Mouse (Mus musculus) liver, adult 2 months (tissue): ENCODE results near the gene Icmt. TPM values are rescaled to one million over a fixed set of nuclear protein-coding genes. Genes with fewer than 3 reads are reported as not detected.

Source experiments
- DNase-seq: peaks from one replicate; pipeline ENCODE4 v3.0.0-alpha.2; 2011; ENCODE audit warnings: low read depth, low spot score; ENCODE audit errors: extremely low read depth
- H3K27ac ChIP-seq: fragments of 200-500 bp; replicated peaks from 2 replicates; pipeline ENCODE4 v1.5.1; 2012; ENCODE audit warnings: low read depth, mild to moderate bottlenecking, control low read depth, inconsistent platforms, low read length; ENCODE audit not compliant: insufficient read depth
- H3K27me3 ChIP-seq: fragments of 200-500 bp; 2 replicates; pipeline ENCODE4 v1.6.1; 2012; ENCODE audit warnings: mild to moderate bottlenecking, moderate library complexity, low read length, inconsistent platforms; ENCODE audit not compliant: control insufficient read depth, insufficient read depth
- H3K36me3 ChIP-seq: fragments of 200-500 bp; 2 replicates; pipeline ENCODE4 v1.6.1; 2012; ENCODE audit warnings: low read length, inconsistent platforms; ENCODE audit not compliant: control insufficient read depth, insufficient read depth
- H3K4me1 ChIP-seq: fragments of 200-500 bp; 2 replicates; pipeline ENCODE4 v1.6.1; 2011; ENCODE audit warnings: low read length; ENCODE audit not compliant: control insufficient read depth, insufficient read depth
- H3K4me3 ChIP-seq: fragments of 200-500 bp; 2 replicates; pipeline ENCODE4 v1.5.1; 2011; ENCODE audit warnings: low read depth, mild to moderate bottlenecking, control low read depth, low read length, moderate library complexity; ENCODE audit not compliant: insufficient read depth
- H3K79me2 ChIP-seq: fragments of 200-500 bp; 2 replicates; pipeline ENCODE4 v1.6.1; 2012; ENCODE audit warnings: inconsistent platforms, mild to moderate bottlenecking, low read length, moderate library complexity; ENCODE audit not compliant: control insufficient read depth, insufficient read depth
- H3K9ac ChIP-seq: fragments of 200-500 bp; 2 replicates; pipeline ENCODE4 v1.6.1; 2012; ENCODE audit warnings: low read depth, mild to moderate bottlenecking, control low read depth, inconsistent platforms, low read length
- CTCF ChIP-seq: fragments of 200-500 bp; IDR thresholded peaks from 2 replicates; pipeline ENCODE4 v1.5.1; 2011; ENCODE audit warnings: low read depth, low read length, control low read depth
- POLR2A ChIP-seq: fragments of 200-500 bp; IDR thresholded peaks from 2 replicates; pipeline ENCODE4 v1.6.1; 2011; ENCODE audit warnings: low read length, control low read depth; ENCODE audit not compliant: insufficient read depth; ENCODE audit errors: extremely low read depth
- WGBS: fragments of 180-500 bp; shearing (Covaris S2); methylation state at CpG from one replicate; pipeline ENCODE4 v1.1.7; 2018; 5-methylcytosine and 5-hydroxymethylcytosine counted together
- polyA plus RNA-seq: library from polyadenylated mRNA; depleted of rRNA; stranded (reverse); fragments of >200 nt; gene quantifications from 2 replicates; pipeline ENCODE4 v1.2.3, GENCODE M21; 2012
- total RNA-seq: library from RNA; depleted of rRNA; stranded (reverse); fragments of >200 nt; gene quantifications from 2 replicates; pipeline ENCODE4 v1.2.3, GENCODE M21; 2014

Gene Icmt
- total and polyA plus RNA-seq, 2 experiments = 13.2 to 16.5 TPM

DNA sequence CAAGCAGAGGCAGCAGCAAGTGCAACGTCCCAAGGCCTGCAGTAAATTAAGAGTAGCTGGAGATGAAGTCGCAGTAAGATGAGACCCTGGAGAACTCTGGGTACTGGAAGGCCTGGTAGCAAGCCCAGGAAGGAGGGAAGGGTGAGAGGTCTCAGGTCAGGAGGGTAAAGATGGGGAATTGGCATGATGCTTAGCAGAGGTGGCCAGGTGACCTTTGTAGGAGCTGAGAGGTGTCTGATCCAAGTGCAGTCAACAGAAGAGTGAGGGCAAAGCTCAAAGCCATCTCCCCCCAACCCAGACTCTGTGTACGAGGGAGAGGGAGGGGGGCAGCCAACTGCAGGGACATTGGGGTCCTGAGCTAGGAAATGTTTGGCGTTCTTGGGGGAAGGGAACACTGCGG, 24.4 kb downstream of the Icmt start:
- no peak overlapping the region for H3K27ac ChIP-seq
- peaks cover 7% of the 10 kb centered on the region; the same call in 1 of the 2 replicates for H3K79me2 ChIP-seq
- no peaks in the 10 kb centered on the region for H3K36me3 ChIP-seq
- DNase-seq = peak; percentile 53
- no peak for TF ChIP-seq CTCF
- TF ChIP-seq POLR2A = no peak
- H3K27me3 ChIP-seq = no peaks in the 10 kb centered on the region
- H3K9ac ChIP-seq = no peak overlapping the region
- peaks cover 8% of the 10 kb centered on the region for H3K4me1 ChIP-seq
- no peak overlapping the region for H3K4me3 ChIP-seq
- 48% methylated on average over 5 of the region's 5 CpGs for WGBS

GRCm38 (mm10) chr4:152324641-152325562, 27.9 kb downstream of the Icmt start:
- Histone ChIP-seq H3K27me3 (no peaks in the 10 kb centered on the region), H3K4me3 (peak overlapping the region; percentile 41), H3K4me1 (peaks cover 10% of the 10 kb centered on the region), H3K27ac (peak overlapping the region; percentile 30), H3K9ac (peak overlapping the region; percentile 35), H3K36me3 (peaks cover 7% of the 10 kb centered on the region; the same call in 1 of the 2 replicates), H3K79me2 (peaks cover 13% of the 10 kb centered on the region; the same call in 1 of the 2 replicates)
- TF ChIP-seq CTCF (no peak), POLR2A (no peak)
- 45% methylated on average over 16 of the region's 16 CpGs for WGBS
- DNase-seq = no peak

- H3K4me1 ChIP-seq = peaks cover 10% of the 10 kb centered on the region
- under 1% methylated on average over 69 of the region's 70 CpGs for WGBS
- H3K4me3 ChIP-seq = peak within 1 kb of the TSS; percentile 74
- peak; percentile 97 for DNase-seq
- peaks cover 13% of the 10 kb centered on the region; the same call in 1 of the 2 replicates for H3K79me2 ChIP-seq
- H3K36me3 ChIP-seq = peaks cover 7% of the 10 kb centered on the region; the same call in 1 of the 2 replicates
- H3K27me3 ChIP-seq = no peaks in the 10 kb centered on the region
- no peak for TF ChIP-seq CTCF
- peak; percentile 66; the same call in 1 of the 2 replicates for TF ChIP-seq POLR2A
- H3K9ac ChIP-seq = peak within 1 kb of the TSS; percentile 80
- peak within 1 kb of the TSS; percentile 46 for H3K27ac ChIP-seq
These were observed 28.8 kb downstream of the Icmt start, which contains the start of gene Rpl22 for GRCm38 (mm10) chr4:152325574-152326411. Gene Rpl22 (plus strand): TSS chr4:152325742.

- H3K27me3 ChIP-seq = no peaks in the 10 kb centered on the region
- H3K36me3 ChIP-seq = peaks cover 7% of the 10 kb centered on the region; the same call in 1 of the 2 replicates
- H3K9ac ChIP-seq = peak overlapping the region; percentile 80
- H3K27ac ChIP-seq = no peak overlapping the region
- DNase-seq = no peak
- peaks cover 13% of the 10 kb centered on the region; the same call in 1 of the 2 replicates for H3K79me2 ChIP-seq
- H3K4me3 ChIP-seq = peak overlapping the region; percentile 74
- H3K4me1 ChIP-seq = peaks cover 10% of the 10 kb centered on the region
- 1% methylated on average over 11 of the region's 11 CpGs for WGBS
- TF ChIP-seq POLR2A = no peak
These were observed 29.5 kb downstream of the Icmt start for GRCm38 (mm10) chr4:152326543-152326942.

DNA sequence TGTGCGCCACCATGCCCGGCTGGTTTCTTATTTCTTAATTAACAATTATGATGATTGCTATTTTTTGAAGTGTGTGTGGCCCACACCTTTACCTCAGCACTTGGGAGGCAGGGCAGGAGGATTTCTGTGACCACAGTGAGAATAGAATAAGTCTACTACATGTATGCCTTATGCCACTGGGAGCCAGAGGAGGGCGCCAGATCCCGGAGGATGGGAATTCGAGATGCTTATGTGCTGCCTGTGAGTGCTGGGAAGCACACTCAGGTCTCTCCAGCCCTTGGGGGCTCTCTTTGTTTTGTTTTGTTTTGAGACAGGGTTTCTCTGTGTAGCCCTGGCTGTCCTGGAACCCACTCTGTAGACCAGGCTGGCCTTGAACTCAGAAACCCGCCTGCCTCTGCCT, 31.7 kb downstream of the Icmt start:
- DNase-seq = no peak
- peaks cover 10% of the 10 kb centered on the region for H3K4me1 ChIP-seq
- H3K36me3 ChIP-seq = peaks cover 16% of the 10 kb centered on the region; the same call in 1 of the 2 replicates
- 85% methylated on average over 6 of the region's 6 CpGs for WGBS
- H3K79me2 ChIP-seq = peaks cover 13% of the 10 kb centered on the region; the same call in 1 of the 2 replicates
- H3K27ac ChIP-seq = no peak overlapping the region
- no peaks in the 10 kb centered on the region for H3K27me3 ChIP-seq
- no peak overlapping the region for H3K4me3 ChIP-seq
- H3K9ac ChIP-seq = no peak overlapping the region
- peak; percentile 67 for TF ChIP-seq CTCF
- TF ChIP-seq POLR2A = no peak
